Mouse (Mus musculus) left cerebral cortex, postnatal 36 days (tissue): ENCODE measurements around the gene Lmtk2. TPM values are rescaled to one million over a fixed set of nuclear protein-coding genes. Genes with fewer than 3 reads are reported as not detected.

Experiments
- DNase-seq, 2 experiments: peaks; one replicate each; pipeline ENCODE4 v3.0.0; 2021 to 2022; ENCODE audit warnings: low spot score in 2 of 2, mixed read lengths in 1 of 2
- intact Hi-C: fragments of 180-260 bp; cut with DNase I; formaldehyde crosslinking; loops from one replicate; pipeline ENCODE4 v1.15.1; 2025
- total RNA-seq, 2 experiments: library from RNA; stranded (reverse); gene quantifications; 2 replicates each; pipeline ENCODE4 v1.2.3; 2021

Gene Lmtk2
- total RNA-seq, 2 experiments from 2014 or later = 163 to 182 TPM

DNA sequence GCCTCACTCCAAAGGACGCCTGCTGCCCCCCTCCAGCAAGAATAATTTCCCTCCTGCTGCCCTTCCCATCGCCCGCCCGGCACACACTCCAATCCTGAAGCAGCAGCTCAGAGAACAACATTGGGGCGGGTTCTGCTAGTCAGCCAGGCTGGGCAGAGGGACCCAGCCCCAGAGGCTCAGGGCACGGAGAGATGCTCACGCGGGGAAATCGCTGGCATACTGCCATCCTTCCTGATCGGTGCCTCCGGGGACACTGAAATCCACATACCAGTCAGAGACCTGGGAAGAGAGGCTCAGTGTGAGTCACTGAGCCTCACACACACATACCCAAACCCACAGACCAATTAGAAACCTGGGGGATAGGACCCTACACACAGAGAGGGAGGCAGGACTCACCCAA is 100.4 kb downstream of the Lmtk2 start:
- intact Hi-C loops = loop anchor here (10.0 kb wide), 1 partner anchor 534 kb away; no protein-coding TSS in a partner anchor
- no peak for DNase-seq

DNA sequence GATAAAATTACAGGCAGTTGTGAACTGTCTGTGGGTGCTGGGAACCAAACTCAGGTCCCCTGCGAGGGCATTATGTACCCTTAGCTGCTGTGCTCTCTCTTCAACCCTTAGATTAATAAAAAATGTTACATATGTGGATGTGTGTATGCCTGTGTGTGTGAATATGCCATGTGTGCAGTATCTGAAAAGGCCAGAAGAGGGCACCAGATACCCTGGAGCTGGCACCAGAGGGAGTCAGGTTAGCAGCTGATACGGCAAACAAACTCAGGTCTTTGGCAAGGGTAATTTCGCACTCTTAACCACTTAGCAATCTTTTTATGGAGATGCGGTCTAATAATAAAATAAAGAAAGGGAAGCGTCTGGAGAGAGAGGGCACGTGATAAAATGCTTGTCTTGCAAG is 102.2 kb downstream of the Lmtk2 start:
- DNase-seq = no peak
- intact Hi-C loops = loop anchor here (10.0 kb wide), 1 partner anchor 532 kb away; no protein-coding TSS in a partner anchor

- intact Hi-C loops = loop anchor here (10.0 kb wide), 1 partner anchor 531 kb away; no protein-coding TSS in a partner anchor
- DNase-seq = no peak
These were observed 103.2 kb downstream of the Lmtk2 start for GRCm38 (mm10) chr5:144203398-144203959.

- intact Hi-C loops = loop anchor here (10.0 kb wide), 1 partner anchor 530 kb away; no protein-coding TSS in a partner anchor
These were observed 104.1 kb downstream of the Lmtk2 start for GRCm38 (mm10) chr5:144204303-144204702.

GRCm38 (mm10) chr5:144204911-144205310 is 104.7 kb downstream of the Lmtk2 start:
- no peak for DNase-seq
- intact Hi-C loops = loop anchor here (10.0 kb wide), 1 partner anchor 530 kb away; no protein-coding TSS in a partner anchor

More at GRCm38 (mm10) chr5:144204303-144204702, 104.1 kb downstream of the Lmtk2 start:
- DNase-seq = no peak

DNA sequence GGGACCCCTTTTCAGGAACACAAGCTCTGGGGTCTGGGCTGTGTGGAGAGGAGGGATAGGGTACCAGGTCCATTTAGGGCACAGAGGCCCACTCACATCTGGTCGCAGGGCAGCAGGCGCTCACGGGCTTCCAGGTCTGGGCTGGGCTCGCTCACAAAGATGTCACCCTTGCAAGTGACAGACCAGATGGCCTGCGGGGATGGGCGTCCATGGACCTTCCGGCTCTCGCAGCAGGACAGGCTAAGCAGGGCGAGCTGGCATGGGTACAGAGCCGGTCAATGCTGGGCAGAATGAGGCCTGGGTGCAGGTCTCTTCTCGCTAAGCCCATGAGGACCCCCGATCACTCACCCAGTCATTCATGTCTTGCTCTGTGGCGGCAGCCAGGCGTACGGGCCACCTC is 105.8 kb downstream of the Lmtk2 start:
- no peak for DNase-seq

GRCm38 (mm10) chr5:144207478-144207877 is 107.2 kb downstream of the Lmtk2 start:
- DNase-seq = peak in 1 of 2 experiments; percentile 50
- intact Hi-C loops = loop anchor here (10.0 kb wide), 1 partner anchor 527 kb away; no protein-coding TSS in a partner anchor

More for the DNA sequence above, 105.8 kb downstream of the Lmtk2 start:
- intact Hi-C loops = loop anchor here (10.0 kb wide), 1 partner anchor 529 kb away; no protein-coding TSS in a partner anchor

GRCm38 (mm10) chr5:144214453-144214852 is 114.2 kb downstream of the Lmtk2 start:
- intact Hi-C loops = no loop called here
- DNase-seq = no peak

DNA sequence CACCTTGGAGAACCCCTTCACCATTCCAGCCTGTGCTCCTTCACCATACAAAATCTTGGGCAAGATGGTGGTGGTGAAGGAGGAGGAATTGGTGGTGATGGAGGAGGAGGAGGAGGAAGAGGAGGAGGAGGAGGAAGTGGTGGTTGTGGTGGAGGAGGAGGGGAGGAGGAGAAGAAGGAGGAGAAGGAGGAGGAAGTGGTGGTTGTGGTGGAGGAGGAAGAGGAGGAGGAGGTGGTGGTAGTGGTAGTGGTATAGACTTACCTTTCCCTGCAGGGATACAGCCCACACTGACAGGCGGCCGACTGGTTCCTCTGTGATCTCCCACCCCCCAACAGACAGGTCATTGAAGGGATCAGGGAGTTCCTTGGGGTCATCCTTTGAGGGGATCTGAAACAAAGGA is 115.8 kb downstream of the Lmtk2 start:
- DNase-seq = no peak
- intact Hi-C loops = no loop called here

GRCm38 (mm10) chr5:144218061-144218460 is 117.8 kb downstream of the Lmtk2 start:
- no peak for DNase-seq
- intact Hi-C loops = no loop called here

DNA sequence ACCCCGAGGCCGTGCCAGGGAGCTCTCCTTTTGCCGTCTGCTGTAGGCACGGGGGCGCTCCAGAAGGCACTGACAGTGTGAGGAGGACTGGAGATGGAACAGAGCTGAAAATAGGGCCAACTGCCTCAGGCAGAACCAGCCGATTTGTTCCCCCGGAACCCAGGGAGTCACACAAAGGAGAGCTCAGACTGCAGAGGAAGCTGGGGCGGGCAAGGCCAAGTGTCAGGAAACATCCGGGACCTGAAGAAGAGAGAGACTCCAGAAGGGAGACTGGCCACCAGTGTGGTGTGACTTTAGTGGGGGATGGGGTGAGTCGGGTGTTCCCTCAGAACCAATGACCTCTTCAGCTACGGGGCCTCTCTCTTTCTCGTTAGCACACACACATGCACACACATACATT is 119.1 kb downstream of the Lmtk2 start:
- no peak for DNase-seq
- intact Hi-C loops = no loop called here

DNA sequence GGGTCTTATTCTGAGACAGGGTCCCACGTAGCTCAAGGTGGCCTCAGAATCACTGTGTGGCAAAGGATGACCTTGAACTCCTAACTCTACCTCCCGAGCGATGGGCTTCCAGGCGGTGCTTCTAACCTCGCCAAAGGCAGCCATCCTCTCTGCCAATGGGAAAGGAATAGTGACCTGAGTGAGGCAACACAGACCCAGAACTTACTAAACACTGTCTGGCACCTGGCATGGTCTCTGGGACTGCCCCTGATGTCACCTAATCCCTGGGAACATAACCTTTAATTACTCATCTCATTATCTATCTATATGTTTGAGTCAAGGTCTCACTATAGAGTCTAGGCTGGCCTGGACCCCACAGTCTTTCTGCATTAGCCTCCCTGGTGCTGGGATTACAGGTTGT is 119.7 kb downstream of the Lmtk2 start:
- intact Hi-C loops = loop anchor here (5.0 kb wide), 1 partner anchor 37 kb away; no protein-coding TSS in a partner anchor
- DNase-seq = no peak

DNA sequence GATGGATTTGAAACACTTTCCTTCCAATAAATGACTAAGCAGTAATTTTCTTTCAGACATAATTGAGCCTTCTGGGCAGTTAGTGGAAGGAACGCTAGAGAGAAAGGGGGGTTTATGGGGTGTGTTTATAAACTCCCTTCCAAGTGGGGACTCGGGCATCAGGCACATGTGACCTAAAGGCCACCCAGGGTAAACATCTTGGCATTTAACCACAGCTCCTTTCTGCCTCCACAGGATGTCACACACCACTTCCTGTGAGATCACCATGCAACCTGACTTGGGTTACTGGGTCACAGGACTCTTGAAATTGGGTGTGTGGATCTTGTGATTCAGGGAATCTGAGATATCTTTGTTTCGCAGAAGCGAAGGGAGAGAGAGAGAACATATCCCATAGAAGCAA is 121.1 kb downstream of the Lmtk2 start:
- intact Hi-C loops = loop anchor here (5.0 kb wide), 1 partner anchor 36 kb away; no protein-coding TSS in a partner anchor

GRCm38 (mm10) chr5:144222811-144223502 is 122.7 kb downstream of the Lmtk2 start:
- DNase-seq = no peak
- intact Hi-C loops = loop anchor here (5.0 kb wide), 1 partner anchor 34 kb away; no protein-coding TSS in a partner anchor

More for the DNA sequence above, 121.1 kb downstream of the Lmtk2 start:
- no peak for DNase-seq

GRCm38 (mm10) chr5:144223503-144223862 is 123.2 kb downstream of the Lmtk2 start, which contains the start of gene Tecpr1:
Tecpr1 (minus strand) TSS chr5:144223615.
- intact Hi-C loops = loop anchor here (5.0 kb wide), 1 partner anchor 34 kb away; no protein-coding TSS in a partner anchor
- DNase-seq = peak; percentile 93 to 94

DNA sequence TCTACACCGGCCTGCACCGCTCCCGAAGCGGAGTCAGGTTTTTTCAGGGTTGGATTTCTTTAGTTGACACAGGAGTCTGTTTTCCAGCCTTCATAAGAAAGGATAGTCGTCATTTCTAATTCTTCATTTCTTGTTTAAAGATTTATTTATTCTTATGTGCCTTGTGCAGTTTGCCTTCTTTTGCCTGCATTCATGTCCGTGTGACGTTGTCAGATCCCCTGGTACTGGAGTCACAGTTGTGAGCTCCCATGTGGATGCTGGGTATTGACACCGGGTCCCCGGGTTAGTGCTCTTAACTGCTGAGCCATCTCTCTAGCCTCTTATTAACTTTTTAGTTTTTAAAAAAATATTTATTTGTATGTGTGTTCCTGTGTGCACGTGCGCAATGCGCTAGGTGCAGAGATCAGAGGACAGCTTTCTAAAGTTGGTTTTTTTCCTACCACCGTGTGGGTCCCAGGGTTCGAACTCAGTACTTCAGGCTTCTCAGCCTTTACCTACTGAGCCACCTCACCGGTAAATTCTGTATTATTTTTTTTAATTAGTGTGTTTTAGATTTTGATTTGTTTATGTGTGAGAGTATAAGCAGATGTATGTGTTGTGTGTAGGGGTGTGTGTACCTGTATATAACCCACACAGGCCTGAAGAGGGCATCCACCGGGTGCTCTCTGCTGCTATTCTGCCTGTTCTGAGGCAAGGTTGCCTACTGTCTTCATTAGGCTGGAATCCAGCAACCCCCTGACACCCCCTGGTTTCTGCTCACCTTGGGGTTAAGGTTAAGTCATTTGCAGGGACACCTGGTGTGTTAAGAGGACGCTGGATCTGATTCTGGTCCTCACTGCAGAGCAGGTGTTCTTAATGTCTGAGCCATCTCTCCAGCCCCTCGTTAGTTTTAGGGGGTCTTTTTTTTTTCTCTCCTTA is 123.9 kb downstream of the Lmtk2 start:
- intact Hi-C loops = loop anchor here (5.0 kb wide), 1 partner anchor 33 kb away; no protein-coding TSS in a partner anchor

DNA sequence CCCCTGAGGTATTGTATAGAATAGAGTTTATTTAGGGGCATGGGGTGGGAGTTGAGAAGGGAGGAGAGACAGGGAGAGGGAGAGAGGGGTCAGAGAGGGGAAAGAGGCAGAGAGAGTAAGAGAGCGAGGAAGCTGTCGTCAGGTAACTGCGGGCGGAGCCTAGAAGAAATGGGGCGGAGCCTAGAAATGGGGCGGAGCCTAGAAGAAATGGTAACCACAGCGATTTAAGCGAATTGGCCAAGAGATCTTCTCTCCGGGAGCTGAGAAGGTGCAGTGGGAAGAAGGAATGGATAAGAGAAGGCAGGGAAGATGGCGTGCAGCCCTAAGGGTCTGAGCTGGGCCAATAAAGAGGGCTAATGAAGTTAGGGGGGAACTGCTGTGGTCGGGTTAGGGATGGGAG is 126.0 kb downstream of the Lmtk2 start:
- DNase-seq = no peak
- intact Hi-C loops = no loop called here

More for the DNA sequence above, 123.9 kb downstream of the Lmtk2 start:
- DNase-seq = no peak

- no peak for DNase-seq
- intact Hi-C loops = no loop called here
These were observed 130.0 kb downstream of the Lmtk2 start for GRCm38 (mm10) chr5:144230216-144230615.

DNA sequence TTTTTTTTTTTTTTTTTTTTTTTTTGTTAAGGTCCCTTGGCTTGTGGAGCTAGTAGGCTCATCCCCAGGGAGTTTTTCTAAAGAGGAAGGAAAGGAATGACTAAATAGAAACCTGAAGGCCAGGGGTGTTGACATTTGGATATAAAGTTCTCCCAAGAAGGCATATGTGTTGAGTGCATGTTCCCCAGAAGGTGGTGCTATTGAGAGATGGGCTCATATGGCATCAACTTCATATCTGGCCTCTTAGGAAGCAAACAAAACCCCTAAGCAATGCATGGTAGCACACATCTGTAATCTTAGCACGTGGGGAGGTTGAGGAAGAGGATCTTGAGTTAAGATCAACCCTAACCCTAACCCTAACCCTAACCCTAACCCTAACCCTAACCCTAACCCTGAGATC is 131.2 kb downstream of the Lmtk2 start:
- intact Hi-C loops = no loop called here
- no peak for DNase-seq
